Mouse (Mus musculus) embryonic fibroblast, embryonic 13.5 days (primary cell): Measurements from ENCODE around the gene Eps8.

Experiments
- CTCF ChIP-seq: IDR thresholded peaks from 2 replicates; pipeline ENCODE4 v1.5.1; 2011; ENCODE audit warnings: mild to moderate bottlenecking, control low read depth, low read length, moderate library complexity, borderline replicate concordance; ENCODE audit not compliant: insufficient read depth
- POLR2A ChIP-seq: IDR thresholded peaks from 2 replicates; pipeline ENCODE4 v1.6.1; 2011; ENCODE audit warnings: low read depth, mild to moderate bottlenecking, control low read depth, low read length, moderate library complexity

DNA sequence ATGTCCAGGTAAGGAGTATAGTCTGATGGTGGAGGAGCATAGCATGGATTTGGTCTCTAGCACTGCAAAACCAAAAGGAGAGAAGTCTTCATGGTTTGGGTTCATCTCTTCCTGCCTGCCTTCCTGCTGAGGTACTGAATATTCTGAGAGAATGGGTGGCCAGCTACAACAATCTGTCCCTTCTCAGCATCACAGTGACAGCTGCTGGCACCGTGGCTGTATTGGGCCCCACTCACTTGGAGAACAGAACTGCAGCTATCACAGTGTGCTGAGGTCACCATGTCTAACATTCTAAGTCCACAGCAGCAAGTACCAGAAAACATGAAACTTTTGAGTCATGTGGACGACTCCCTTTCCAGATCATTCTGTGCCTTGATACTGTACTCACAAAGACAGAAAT, 107.1 kb downstream of the Eps8 start:
- TF ChIP-seq CTCF (no peak), POLR2A (no peak)
